Mouse (Mus musculus) cerebellum, adult 2 months (tissue): ENCODE results near the gene Rpp25l.
A peak's percentile ranks its signal among the peaks of the same experiment; 100 is the strongest.

Experiments
- CTCF ChIP-seq: fragments of 200-500 bp; IDR thresholded peaks from 2 replicates; pipeline ENCODE4 v1.5.1; 2011; ENCODE audit warnings: low read depth, mild to moderate bottlenecking, control low read depth, low read length, moderate library complexity, borderline replicate concordance; ENCODE audit not compliant: insufficient read depth
- POLR2A ChIP-seq: fragments of 200-500 bp; IDR thresholded peaks from 2 replicates; pipeline ENCODE4 v1.6.1; 2011; ENCODE audit warnings: low read length, control low read depth, borderline replicate concordance; ENCODE audit not compliant: insufficient read depth

DNA sequence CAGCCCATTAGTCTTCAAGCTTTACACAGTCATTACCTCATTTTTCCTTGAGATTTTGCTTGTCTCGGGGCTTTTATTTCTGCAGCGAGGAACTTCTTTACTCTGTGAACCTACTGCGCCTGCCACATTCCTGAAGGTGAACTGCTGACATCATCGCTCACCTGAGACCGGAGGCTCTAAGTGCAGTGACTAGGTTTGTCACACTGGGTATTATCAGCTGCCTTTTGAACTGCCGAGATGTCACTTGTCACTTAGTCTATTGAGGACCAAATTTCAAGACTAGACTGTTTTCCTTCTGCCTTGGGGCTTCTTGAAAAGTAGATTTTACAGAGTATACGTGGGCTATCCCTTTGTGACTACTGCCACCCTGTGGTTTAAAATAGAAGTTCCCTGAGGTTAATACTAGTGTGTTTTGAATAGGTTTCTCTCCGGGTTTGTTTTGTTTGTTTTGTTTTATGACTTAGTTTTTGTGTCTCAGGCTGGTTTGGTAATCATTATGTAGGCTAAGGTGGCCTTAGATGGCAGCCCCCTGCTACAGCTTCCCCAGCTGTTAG is 5.1 kb downstream of the Rpp25l start:
- TF ChIP-seq CTCF: peak; percentile 41; the same call in 1 of the 2 replicates
- no peak for TF ChIP-seq POLR2A
